Mouse (Mus musculus) urinary bladder, adult 2 months (tissue): ENCODE data around the gene Ahdc1. TPM values are rescaled to one million over a fixed set of nuclear protein-coding genes. Genes with fewer than 3 reads are reported as not detected.

Experiments
- DNase-seq: peaks from one replicate; pipeline ENCODE4 v3.0.0; 2022; ENCODE audit warnings: low spot score
- polyA plus RNA-seq: library from polyadenylated mRNA; depleted of rRNA; stranded (reverse); fragments of >200 nt; gene quantifications from 2 replicates; pipeline ENCODE4 v1.2.3, GENCODE M21; 2012

The Ahdc1 gene
- polyA plus RNA-seq, 1 experiment: 5.3 TPM

DNA sequence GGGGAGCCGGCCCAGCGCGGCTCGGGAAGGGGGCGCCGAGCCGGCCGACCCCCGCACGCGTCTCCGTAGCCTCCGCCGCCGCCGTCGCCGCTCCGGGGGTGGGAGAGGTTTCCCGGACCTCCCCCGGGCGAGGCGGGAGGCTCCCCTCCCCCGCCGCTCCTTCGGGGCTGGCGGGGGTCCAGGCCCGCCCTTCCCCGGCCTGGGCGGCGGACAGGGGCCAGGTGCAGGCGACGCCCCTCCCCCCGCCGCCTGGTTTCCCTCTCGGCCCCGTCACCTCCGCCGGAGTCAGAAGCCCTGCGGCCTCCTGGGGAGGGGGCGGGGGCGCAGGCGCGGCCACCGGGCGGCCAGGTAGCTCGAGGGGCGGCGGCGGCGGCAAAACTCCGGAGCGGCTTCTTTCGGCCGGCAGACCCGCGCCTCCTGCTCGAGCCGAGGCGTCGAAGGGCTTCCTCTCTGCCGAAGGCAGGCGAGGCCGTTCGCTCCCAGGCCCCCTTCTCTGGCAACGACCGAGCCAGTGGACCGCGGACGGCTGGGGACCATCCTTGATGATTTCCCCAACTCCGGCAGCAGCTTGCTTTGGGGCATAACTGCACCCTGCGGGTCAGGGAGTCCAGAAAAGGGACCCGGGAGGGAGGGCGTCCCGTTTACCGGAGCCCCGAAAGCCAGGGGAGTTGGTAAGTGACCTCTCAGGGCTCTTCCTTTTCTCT lies 28.2 kb downstream of the Ahdc1 start:
- DNase-seq: no peak

DNA sequence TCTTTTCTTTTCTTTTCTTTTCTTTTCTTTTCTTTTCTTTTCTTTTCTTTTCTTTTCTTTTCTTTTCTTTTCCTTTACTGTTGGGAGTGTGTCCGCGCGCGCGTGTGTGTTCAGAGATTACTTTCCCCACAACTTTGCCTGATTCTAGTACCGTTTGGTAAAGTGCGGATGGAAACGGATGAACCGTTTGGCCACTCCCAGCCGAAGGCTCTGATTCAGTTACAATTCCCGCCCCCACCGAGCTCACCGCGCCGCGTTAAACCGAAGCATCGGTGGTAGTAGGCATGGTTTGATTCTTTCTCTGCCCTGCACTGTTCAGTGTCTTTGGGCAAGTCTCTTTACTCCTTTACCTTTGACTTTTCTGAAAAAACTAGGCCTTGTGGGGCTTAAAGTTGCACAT lies 28.8 kb downstream of the Ahdc1 start:
- DNase-seq: no peak

DNA sequence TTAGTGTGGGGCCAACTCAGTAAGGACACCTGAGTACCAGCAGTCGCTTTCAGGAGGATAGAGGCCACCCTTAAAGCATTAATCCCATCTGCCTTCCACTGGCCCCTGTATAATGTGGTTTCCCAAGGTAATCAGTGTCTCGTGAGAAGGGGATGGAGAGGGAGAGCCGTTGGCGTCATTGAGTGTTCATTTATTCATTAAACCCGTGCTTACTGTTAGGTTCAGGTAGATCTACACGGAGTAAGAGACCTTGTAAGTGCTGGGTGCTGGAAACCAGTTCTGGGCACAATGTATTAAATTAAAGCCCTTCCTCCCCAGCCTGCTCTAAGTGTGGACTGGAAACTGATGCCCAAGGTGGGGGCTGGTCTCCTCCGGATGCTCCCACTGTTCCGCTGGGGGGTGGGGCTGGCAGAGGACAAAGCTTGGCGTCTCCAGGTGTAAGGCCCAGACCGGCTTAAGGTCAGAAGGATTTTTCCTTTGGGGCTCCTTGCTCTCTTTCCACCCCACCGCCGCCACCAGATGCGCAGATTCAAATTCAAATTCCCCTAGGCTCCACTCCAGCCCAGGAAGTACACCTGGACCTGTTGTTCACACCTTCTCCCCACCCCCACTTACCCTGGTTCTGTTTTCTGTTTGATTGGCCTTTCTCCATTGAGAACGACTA lies 29.3 kb downstream of the Ahdc1 start:
- no peak for DNase-seq

DNA sequence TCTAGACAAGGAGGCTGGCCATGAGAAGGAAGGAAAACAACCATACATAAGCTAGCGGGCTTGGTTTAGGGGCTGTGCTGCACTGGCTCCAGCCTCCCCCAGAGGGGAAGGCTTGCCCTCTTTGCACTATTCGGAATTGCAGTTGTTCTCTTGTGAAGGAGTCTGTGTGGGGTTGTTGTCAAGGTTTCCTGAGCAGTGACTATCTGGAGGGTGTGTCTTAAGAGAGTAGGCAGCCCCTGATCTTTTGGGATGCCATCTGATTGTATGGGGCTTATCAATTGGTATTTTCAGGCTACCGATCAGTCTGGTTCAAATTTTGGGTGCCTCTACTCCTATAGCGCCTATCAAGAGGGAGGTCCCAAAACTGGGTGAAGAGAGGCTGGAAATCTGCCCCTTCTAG lies 31.2 kb downstream of the Ahdc1 start:
- DNase-seq: no peak

DNA sequence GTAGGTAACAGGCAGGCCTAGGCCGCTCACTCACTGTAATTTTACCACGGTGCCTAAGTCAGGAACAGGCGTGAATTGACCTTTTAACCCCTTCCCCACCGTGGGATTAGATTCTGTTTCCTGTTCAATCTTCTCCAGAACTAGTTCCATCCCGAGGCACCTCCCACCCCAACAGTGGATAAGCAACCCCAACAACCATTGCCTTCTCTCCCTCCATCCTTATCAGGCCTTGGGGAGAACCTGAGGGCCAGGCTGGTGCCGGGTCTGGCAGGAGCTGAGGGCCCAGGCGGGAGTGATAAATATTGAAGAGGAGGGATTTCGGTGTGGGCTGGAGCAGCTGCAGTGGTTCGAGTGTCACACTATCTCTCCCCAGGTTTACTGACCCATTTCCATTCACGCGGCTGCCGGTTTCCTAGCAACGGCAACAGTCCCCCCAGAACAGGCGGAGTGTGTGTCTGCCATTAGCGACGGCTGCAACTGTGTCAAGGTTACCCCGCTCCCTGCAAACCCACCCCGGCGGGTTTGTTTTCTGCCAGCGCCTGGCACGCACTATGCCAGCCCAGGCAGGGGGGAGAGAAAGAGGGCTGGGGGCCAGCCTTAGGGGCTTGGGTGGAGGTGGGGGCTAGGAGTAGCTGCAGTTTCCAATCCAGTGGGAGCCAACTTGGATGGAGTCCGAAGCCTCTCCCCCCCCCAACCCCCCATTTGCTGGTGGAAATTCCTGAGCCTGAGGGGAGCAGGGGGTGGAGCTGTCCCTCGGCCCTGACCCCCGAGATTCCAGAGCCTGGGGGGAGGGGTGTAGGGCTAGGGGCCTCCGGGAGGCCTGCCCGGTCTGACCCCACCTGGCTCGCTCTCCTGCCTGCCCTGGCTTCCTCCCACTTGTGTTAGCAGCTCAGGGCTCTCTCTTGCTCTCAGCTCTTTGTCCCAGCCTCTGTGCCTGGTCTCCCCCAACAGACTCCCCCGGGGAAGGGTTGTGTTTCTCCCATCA lies 31.9 kb downstream of the Ahdc1 start:
- no peak for DNase-seq

DNA sequence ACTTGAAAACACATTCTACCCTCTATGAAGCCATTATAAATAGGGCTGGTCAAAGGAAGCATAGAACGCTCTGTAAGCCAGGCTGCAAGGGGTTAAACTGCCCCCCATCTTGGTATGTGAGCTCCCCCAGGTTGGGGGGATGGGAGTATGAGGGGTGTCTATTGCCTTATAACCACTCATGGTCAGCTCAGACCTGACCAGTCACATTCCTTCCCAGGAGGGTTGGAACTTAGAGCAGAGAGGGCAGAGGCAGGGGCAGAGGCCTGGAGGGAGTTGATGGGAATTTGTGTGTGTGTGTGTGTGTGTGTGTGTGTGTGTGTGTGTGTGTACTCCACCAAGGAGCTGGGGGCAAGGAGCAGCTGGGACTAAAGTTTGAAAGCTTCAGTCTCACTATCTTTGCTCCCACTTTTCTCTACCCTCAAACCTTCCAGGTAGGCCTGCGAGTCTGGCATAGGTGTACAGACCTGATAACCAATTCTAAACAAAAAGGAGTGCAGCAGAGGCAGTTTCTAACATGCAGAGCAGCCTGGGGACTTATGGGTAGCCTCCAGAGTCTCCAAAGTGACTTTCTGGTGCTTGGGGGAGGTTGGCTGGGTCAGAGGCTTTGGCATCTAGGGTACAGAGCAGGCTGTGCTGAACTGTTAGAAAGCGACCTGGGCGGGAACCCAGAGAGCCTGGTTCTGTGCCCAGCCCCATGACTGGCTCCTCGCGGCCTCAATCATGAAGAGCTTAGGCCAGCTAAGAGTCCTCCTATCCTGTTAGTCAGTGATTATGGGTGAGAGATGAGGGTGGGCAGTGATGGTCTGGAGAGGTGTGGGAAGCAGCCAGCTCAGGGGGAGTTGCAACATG lies 33.0 kb downstream of the Ahdc1 start:
- DNase-seq: no peak

DNA sequence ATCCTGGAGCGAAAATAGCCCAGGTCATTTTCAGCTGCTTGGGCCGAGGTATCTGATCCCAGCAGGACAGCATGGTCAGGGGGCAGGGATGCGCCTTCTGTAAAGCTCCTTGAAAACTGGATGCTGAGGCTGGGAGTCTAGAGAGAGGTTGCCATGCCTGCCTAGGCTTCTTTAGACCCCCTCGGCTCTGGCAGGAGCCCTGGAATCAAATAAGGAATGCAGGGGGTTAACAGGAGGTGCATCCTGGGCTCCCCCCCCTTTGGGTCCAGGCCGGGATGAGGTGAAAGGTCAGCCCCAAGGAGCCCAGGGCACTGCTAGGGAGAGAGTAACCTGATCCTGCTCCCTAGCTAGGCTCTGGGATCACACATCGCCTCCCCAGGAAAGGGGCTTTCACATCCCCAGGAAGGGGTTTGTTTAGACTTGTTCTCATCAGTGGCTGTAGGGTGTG lies 33.6 kb downstream of the Ahdc1 start:
- DNase-seq: no peak

DNA sequence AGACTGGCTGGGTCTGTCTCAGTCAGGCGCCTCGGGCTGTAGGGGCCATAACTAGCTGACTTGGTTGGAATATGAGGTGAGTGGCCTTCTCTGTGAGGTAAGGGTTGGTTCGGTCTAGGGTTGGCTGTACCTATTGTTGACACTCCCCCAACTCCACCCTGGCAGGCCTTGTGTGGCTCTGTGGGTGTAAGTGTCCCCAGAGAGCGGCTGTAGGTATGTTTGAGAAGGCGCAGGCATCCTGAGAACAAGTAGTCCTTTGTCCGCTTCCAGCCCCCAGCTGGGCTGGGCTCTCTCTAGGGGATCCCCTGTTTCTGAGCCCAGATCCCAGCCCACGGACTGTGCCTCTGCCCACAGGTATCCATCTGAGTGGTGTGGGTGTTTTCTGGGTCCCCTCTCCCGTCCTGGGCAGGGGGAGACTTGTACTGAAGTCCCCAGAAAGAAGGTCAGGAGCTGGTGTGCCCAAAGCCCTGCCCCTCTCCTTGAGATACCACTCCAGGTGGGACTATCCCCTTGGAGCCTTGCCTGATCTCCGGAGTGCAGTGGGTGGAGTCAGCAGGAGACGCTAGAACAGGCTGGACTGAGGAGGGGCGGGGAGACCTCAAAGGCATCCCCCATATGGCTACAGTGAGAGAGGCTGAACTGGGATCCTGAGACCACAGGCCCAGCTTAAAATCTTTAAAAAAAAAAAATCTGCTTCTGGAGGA lies 34.9 kb downstream of the Ahdc1 start:
- DNase-seq: no peak

DNA sequence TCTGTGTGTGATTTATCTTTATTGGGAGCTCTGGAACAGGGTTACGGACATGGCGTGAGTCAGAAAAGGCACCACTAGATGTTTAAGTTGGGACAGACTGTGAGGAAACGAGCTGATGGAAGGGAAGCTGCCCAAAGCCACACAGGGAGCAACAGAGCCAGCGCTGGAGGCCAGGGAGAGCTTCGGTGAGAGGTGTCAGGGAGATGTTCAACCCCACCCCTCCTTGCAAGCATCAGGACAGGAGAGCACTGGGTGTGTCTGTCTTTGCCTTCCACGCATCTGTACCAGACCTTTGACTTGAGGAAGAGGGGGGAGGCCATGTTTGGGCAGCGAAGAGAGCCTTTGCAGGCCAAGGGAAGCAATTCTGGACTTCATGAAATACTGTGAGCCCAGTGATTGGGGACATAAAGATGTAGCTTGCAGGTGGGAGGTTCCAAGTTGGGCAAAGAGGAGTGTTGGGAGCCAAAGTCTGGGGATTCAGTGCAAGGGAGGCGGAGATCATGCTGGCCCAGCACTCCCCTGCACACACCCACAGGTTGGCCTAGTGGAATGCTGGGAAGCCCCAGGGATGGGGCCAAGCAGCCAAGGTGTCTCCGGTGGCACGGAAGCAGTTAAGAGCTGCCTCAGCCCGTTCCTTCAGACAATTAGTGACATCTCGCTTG lies 35.8 kb downstream of the Ahdc1 start:
- DNase-seq: no peak

DNA sequence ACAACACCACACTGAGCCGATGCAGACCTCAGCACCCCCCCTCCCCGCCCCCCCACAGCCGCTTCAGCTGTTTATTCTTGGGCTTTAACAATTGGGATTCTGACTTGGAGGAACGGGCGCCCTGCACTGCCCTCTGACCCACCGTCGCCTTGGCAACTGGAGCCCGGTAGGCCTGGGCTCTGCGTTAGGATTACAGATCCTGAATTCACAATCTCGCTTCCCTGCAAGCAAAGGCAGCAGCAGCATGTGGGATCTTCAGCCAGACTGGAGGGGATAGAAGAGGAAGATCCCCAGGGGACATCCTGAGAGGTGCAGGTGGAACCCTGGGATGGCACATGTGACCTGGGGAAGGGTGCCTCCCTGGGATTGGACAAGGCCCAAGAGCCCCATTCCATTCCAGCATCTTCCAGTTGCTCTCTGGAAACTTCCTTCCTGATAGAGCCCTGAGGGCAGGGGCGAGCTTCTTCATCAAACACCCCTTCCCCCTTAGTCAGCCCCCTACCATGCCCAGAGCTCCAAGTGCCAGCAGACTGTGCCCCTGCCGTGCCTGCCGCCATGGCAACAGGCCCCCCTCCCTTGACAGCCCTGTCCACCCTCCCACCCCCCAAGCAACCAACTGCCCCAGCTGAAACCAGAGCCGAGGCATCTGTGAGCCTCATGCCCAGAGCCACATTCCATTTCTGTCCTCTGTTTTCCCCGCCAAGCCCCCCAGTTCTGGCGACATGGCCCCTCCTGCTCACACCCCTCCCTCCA lies 36.5 kb downstream of the Ahdc1 start:
- no peak for DNase-seq

DNA sequence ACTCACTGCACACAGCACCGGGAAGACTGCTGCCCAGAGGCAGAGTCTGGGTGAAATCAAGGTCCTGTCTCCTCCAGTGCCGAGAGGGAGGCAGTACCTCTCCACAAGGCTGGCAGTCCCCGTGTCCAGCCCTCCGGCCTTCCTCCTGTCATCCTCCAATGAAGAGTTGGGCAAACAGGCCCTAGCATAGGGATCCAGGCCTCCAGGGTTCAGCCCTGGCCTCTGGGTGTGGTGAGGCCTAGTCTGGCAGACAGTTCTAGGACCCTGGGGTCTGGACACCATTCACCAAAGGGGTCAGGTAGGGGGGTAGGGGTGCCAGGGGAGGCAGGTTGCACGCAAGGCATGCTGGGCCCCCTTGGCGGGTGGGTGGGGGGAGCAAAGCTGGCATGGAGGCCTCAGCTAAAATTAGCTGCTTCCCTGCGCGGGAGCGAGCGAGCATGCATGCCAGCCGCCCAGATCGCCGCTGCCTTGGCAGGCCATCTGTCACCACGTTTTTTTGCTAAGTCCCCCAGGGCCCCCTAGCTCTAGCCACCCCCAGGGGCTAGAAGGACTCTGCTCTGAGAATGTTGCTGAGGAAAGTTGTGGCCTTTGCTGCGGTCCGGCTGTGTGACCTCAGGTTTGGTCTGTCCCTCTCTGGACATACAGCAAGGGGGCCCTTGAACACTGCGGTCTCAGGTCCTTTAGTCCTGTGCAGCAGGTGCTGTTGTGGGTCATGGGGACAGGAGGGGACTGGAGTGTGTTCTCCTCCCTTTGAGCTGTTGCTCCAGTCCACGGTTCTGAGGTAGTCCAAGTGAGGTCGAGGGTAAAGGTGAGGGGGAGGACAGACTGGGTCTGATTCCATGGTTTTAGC lies 38.2 kb downstream of the Ahdc1 start:
- no peak for DNase-seq

DNA sequence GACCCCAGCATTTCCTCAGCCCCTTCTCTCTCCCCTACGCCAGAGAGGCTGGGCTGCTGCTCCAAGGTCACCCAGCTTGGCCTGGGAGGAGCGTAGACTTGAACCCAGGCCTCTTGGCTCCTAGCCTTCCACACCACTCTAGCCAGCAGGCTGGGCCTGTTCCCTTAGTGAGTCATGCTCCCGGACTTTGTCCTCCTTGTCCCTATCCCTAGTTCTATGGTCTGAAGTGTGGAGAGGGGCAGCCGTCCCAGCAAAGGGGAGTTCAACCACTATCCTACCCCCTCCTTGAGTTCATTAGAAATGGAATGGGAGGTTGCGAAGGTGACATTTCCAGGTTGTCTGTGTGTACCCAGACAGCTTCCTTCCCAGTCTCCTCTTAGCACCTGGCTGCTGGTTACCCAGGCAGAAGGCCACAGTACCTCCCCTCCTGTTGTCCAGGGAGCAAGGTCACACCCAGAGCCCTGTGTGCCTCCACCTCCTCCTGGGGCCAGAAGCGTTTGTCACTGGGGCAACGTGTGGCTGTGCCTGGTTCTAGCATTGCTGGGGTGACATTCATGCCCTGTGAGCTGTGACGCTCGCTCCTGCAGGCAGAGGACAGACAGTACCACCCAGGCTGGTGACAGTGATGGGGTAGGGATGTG lies 39.3 kb downstream of the Ahdc1 start:
- no peak for DNase-seq

DNA sequence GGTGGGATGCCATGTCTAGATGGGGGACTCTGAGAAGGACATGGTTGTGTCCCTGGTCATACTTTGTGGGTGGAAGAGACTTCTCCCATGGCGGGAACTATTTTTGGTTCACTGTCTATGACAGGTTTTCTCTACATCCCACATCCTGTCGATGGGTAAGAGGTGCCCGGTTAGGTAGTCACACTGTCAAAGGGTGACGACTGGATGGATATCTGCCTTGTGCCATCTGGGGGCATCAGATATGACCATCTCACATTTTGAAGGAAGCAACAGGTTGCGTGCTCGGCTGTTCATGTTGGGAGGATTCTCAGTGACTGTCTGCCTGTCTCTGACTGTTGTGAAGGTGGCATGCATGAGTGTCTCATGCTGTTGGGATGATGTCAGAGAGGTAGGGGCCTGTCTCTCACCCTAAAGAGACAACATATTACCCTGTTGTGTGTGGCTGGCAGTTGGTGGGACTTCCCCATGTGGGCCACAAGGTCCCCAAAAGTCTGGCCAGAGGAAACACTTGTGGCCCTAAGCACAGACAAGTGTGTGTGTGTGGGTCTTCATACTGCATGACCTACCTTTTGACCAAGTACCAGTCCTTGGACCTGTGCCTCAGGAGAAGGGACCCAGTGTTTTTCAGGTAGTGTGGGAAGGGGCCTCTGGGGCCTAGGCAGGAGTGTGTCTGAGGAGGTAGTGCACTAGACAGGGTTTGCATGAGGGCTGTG lies 39.9 kb downstream of the Ahdc1 start:
- DNase-seq: no peak

DNA sequence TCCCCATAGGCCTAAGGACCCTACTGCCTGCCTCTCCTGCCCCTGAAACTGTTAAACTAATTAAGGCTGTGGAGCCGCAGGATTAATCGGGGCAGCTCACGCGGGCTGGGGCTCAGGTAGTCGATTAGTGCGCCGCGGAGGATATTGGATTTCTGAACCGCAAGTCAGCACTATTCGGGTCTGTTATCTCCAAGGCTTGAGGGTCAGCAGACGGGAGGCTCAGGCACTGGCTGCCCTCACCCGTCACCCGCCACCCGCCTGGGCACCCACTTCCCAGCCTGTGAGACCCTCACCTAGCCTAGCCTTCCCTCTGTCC lies 40.4 kb downstream of the Ahdc1 start:
- DNase-seq: no peak

DNA sequence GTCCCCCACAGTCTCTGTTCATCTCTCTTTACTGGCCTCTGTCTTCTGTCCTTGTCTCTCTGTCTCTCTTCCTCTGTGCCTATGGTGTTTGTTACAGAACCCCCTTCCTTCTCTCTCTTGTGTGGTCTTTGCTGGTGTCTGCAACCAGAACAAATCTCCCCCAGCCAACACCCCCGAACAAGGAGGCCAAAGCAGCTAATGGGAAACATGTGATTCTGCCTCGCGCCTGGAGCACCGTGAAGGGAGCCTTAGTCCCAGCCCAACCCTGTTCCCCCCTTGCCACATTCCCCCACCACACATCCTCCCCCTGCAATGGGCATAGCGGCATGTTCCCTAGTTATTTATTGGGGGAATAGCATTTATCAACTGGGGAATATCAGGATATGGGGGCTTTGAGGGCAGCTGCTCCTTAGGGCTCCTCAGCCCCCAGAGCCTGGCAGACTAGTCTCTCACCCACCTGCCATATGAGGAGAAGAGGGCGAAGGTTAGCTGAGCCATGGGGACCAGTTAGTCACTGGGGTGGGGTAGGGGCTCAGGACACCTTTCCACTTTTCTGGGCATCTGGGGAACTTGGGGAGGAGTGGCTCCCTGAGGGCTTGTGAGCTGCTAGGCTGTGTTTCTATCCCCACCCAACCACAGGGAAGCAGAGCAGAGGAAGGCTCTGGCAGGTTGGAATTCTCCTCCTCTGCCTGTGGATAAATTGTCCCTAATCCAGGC lies 41.1 kb downstream of the Ahdc1 start:
- no peak for DNase-seq

DNA sequence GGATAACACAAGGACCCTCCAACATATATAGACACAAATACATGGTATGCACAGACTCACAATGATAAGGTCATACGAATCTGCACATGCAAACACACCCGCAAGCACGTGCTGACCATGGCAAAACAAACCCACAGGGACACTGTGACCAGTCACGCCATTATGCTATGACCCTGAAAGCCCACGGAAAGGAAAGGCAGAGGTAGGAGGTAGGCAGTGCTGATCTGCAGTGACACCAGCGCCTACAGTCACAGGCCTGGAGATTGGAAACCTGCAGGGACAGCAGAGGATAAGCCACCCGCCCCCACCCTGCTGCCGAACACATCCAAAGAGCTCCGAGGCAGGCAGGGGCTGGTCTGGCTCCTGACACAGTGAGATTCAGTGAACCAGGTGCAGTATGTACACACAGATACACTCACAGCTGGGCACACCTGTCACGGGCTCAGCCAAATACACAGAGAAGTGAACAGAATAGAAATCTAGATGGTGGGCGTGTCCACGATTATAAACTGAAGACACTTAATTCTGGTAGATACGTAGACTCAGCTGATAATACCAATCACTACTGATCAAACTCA lies 42.0 kb downstream of the Ahdc1 start:
- DNase-seq: no peak

DNA sequence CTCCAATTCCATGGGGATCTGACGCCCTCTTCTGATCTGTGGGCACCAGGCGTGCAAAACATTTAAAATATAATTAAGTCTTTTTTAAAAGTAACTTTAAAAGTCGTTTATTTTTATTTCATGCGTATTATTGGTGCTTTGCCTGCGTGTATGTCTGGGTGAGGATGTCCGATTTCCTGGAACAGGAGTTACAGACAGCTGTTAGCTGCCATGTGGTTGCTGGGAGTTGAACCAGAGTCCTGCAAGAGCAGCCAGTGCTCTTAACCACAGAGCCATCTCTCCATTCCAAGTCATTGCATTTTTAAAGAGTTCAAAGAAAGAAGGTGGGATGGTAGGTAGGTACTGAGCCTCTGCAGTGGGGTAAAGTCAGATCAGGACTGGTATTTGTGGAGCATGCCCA lies 43.5 kb downstream of the Ahdc1 start:
- DNase-seq: no peak
